Mouse (Mus musculus) forebrain, embryonic 14.5 days (tissue): Measurements from ENCODE around the gene Ctsd. TPM values are rescaled to one million over a fixed set of nuclear protein-coding genes. Genes with fewer than 3 reads are reported as not detected.

Experiments used
- ATAC-seq: fragments of 200-750 bp; cut with Nextera tagmentation; 2 replicates; pipeline ENCODE4 v1.8.0; 2017; ENCODE audit warnings: mild to moderate bottlenecking, moderate library complexity
- DNase-seq: peaks from one replicate; pipeline ENCODE4 v3.0.0-alpha.2; 2015; ENCODE audit warnings: low spot score
- H3K27ac ChIP-seq: fragments of 300-500 bp; sonication (generic); 2 replicates; pipeline ENCODE4 v1.5.1; 2014; ENCODE audit warnings: low read depth, mild to moderate bottlenecking, control low read depth, low read length, moderate library complexity
- H3K27me3 ChIP-seq: fragments of 300-500 bp; sonication (generic); replicated peaks from 2 replicates; pipeline ENCODE4 v1.6.1; 2014; ENCODE audit warnings: low read length, control low read depth, mixed read lengths; ENCODE audit not compliant: control insufficient read depth, insufficient read depth
- H3K36me3 ChIP-seq: fragments of 300-500 bp; sonication (generic); 2 replicates; pipeline ENCODE4 v1.6.1; 2014; ENCODE audit warnings: low read length, control low read depth; ENCODE audit not compliant: control insufficient read depth, insufficient read depth
- H3K4me1 ChIP-seq: fragments of 300-500 bp; sonication (generic); 2 replicates; pipeline ENCODE4 v1.6.1; 2014; ENCODE audit warnings: antibody characterized with exemption, low read length, control low read depth; ENCODE audit not compliant: control insufficient read depth, insufficient read depth
- H3K4me2 ChIP-seq: fragments of 300-500 bp; sonication (generic); 2 replicates; pipeline ENCODE4 v1.6.1; 2014; ENCODE audit warnings: mild to moderate bottlenecking, control low read depth, low read length
- H3K4me3 ChIP-seq: fragments of 300-500 bp; sonication (generic); 2 replicates; pipeline ENCODE4 v1.5.1; 2014; ENCODE audit warnings: low read depth, low read length, control low read depth
- H3K9ac ChIP-seq: fragments of 300-500 bp; sonication (generic); 2 replicates; pipeline ENCODE4 v1.6.1; 2014; ENCODE audit warnings: mild to moderate bottlenecking, low read length, control low read depth, moderate library complexity
- H3K9me3 ChIP-seq: fragments of 300-500 bp; sonication (generic); replicated peaks from 2 replicates; pipeline ENCODE4 v1.6.1; 2016; ENCODE audit warnings: low read length, control low read depth, mixed read lengths; ENCODE audit not compliant: control insufficient read depth
- WGBS: fragments of 180-500 bp; shearing (Covaris S2); extraction: QIAGEN DNeasy Blood & Tissue Kit; methylation state at CpG from one replicate; pipeline ENCODE4 v1.1.7; 2014; 5-methylcytosine and 5-hydroxymethylcytosine counted together
- polyA plus RNA-seq: library from polyadenylated mRNA; unstranded; fragments of >200 nt; fragmentation: Nextera tagmentation; extraction: Ambion mirVana; gene quantifications from 2 replicates; pipeline ENCODE4 v1.2.1, GENCODE M21; 2014

Gene Ctsd
- polyA plus RNA-seq, 1 experiment from 2014 or later = 261 TPM

DNA sequence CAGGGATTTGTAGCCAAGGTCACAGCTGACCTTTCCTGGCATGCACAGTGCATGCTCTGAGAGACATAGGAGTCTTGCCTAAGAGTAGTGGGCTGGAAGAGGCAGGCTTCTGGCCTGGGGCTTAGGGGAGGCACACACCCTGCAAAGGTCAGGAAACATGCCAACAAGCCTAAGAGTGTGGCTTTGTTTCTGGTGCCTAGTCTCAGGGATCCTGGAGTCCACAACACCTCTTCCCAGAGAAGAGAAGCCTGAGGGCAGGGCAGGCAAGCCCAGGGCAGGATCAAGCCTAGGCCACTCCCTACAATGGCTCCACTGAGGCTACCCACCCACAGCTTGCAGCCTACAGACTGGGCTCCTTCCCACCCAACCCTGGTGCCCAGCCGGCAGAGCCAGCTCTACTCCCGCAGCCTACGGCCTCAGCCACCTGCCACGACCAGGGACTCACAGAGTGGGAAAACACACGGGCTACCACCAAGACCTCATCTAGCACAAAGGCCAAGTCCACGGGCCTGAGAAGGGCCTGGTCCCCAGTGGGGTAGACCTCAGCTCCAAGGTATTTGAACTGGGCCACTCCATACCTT lies 1.1 kb downstream of the Ctsd start:
- Histone ChIP-seq H3K9ac (peak overlapping the region; percentile 90), H3K4me2 (peak overlapping the region; percentile 83), H3K4me3 (peak overlapping the region; percentile 81), H3K4me1 (peaks cover 13% of the 10 kb centered on the region), H3K36me3 (peaks cover 37% of the 10 kb centered on the region), H3K9me3 (no peaks in the 10 kb centered on the region), H3K27me3 (no peaks in the 10 kb centered on the region), H3K27ac (0 out of 2 replicates have a peak overlapping the region, but pooled peaks have one; percentile 15)
- 63% methylated on average over 6 of the region's 6 CpGs for WGBS
- no peak for ATAC-seq
- no peak for DNase-seq

DNA sequence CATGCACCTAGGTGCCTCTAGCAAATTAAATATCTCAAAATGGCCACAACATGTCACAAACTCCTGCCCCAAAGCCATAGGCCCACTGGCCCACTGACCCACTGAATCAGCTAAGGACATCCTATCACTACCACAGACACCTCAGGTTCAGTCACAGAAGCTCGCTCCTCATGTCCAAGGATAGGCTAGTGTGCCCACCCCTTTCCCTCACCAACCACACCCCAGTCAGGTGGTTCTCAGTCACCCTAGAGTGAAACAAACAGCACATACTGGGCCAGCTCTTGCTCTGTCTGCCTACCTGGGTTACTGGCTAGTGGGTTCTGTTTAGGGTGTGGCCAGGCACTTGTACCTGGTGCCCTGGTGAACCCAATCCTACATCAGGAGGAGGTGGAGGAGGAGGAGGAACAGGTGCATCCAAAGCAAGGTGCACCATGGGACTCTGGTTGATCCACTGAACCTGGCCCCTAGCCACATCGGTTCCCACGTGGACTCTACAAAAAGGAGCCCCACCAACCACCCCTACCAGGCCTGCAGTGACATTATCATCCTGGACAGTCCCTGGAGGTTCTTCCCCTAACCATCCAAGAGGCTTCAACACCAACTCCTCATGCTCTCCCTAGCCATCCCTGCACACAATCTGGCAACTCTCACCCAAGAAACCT lies 2.0 kb downstream of the Ctsd start:
- Histone ChIP-seq H3K9me3 (no peaks in the 10 kb centered on the region), H3K4me3 (no peak overlapping the region), H3K4me2 (peak overlapping the region; percentile 83), H3K27me3 (no peaks in the 10 kb centered on the region), H3K27ac (no peak overlapping the region), H3K36me3 (peaks cover 45% of the 10 kb centered on the region), H3K9ac (peak overlapping the region; percentile 90; the same call in 1 of the 2 replicates), H3K4me1 (peaks cover 13% of the 10 kb centered on the region)
- DNase-seq (no peak), ATAC-seq (no peak)
- WGBS = 92% methylated on average over 3 of the region's 3 CpGs

DNA sequence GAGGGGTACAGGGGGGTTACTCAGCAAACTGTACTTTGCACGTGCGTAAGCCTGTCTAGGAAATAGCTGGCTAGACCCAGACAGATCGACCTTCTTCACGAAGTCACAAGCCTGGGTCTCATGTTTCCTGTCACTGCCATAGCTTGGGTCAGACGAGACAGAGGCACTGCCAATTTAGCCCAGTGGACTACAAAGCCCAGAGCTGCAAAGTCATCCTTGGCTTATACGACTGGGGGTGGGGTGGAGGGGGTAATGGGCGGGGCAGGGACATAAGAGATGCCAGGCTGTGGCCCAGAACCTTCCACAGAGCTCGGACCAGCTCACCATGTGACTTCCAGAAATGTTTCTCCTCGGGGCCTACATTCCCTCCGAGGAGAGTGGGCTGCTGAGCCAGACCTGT lies 3.5 kb downstream of the Ctsd start:
- no peaks in the 10 kb centered on the region for H3K27me3 ChIP-seq
- H3K27ac ChIP-seq = no peak overlapping the region
- peaks cover 13% of the 10 kb centered on the region for H3K4me1 ChIP-seq
- no peak overlapping the region for H3K9ac ChIP-seq
- WGBS = 87% methylated on average over 10 of the region's 10 CpGs
- H3K4me2 ChIP-seq = no peak overlapping the region
- H3K4me3 ChIP-seq = no peak overlapping the region
- no peaks in the 10 kb centered on the region for H3K9me3 ChIP-seq
- no peak for ATAC-seq
- H3K36me3 ChIP-seq = peaks cover 61% of the 10 kb centered on the region
- no peak for DNase-seq

- Histone ChIP-seq H3K9me3 (no peaks in the 10 kb centered on the region), H3K4me2 (no peak within 1 kb of the TSS), H3K27ac (no peak within 1 kb of the TSS), H3K4me3 (no peak within 1 kb of the TSS), H3K36me3 (peaks cover 78% of the 10 kb centered on the region), H3K27me3 (no peaks in the 10 kb centered on the region), H3K4me1 (peaks cover 10% of the 10 kb centered on the region), H3K9ac (no peak within 1 kb of the TSS)
- DNase-seq (no peak), ATAC-seq (no peak)
- WGBS = 96% methylated on average over 5 of the region's 5 CpGs
Measured at GRCm38 (mm10) chr7:142382567-142382966, 5.3 kb downstream of the Ctsd start, which contains the start of gene Gm49369. Gene Gm49369, minus strand, starts transcription at chr7:142382667.

DNA sequence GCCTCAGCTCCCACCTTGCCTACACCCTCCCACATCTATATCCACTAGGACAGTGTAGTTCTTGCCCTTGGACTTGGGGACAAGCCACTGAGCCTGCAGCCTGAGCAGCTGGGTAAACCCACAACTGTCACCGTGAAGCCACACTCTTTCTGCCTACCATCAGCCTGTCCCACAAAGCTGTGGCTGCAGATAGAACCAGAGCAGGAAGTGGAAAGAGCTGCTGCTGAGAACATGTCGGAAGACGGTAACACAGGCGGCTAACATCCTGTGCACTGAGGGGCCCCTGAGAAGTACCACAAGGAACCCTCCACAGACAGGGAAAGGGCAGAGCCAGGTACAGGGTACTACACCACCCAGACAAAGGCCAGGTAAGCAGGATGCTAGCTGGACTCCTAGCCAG lies 6.7 kb downstream of the Ctsd start:
- H3K4me3 ChIP-seq = no peak overlapping the region
- no peak for DNase-seq
- H3K4me1 ChIP-seq = peaks cover under 1% of the 10 kb centered on the region; the same call in 1 of the 2 replicates

DNA sequence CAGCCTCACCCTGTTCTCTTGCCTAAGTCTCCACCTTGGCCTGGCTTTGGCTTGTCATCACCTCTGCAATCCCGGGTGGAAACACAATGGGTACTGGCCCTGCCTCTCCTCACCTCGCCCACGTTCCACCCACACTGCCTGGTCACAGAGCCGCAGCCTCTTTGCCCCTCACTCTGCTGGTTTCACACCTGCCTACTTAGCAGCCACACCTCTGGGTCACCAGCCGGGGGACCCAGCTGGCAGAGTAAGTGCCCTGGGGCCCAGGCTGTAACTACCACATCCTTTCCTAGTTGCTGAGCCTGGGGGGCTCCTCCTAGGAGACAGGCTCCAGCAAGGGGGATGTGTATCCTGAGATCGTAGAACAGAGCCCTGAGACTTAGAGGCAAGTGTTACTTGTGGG lies 8.7 kb downstream of the Ctsd start:
- Histone ChIP-seq H3K4me3 (no peak overlapping the region), H3K27ac (no peak overlapping the region), H3K9me3 (no peaks in the 10 kb centered on the region), H3K4me1 (no peaks in the 10 kb centered on the region), H3K4me2 (no peak overlapping the region), H3K9ac (no peak overlapping the region), H3K36me3 (peaks cover 84% of the 10 kb centered on the region), H3K27me3 (no peaks in the 10 kb centered on the region)
- no peak for ATAC-seq
- WGBS = 91% methylated on average over 6 of the region's 6 CpGs
- DNase-seq = no peak

More for the DNA sequence above, 6.7 kb downstream of the Ctsd start:
- H3K27ac ChIP-seq = no peak overlapping the region
- no peaks in the 10 kb centered on the region for H3K9me3 ChIP-seq
- no peaks in the 10 kb centered on the region for H3K27me3 ChIP-seq
- no peak for ATAC-seq
- H3K9ac ChIP-seq = no peak overlapping the region
- peaks cover 89% of the 10 kb centered on the region for H3K36me3 ChIP-seq
- 96% methylated on average over 4 of the region's 4 CpGs for WGBS
- H3K4me2 ChIP-seq = no peak overlapping the region

GRCm38 (mm10) chr7:142377233-142377925 lies 10.5 kb downstream of the Ctsd start:
- Histone ChIP-seq H3K4me2 (no peak overlapping the region), H3K27me3 (peaks cover 8% of the 10 kb centered on the region; the same call in 1 of the 2 replicates), H3K9me3 (no peaks in the 10 kb centered on the region), H3K9ac (no peak overlapping the region), H3K36me3 (peaks cover 66% of the 10 kb centered on the region), H3K27ac (no peak overlapping the region), H3K4me3 (no peak overlapping the region), H3K4me1 (no peaks in the 10 kb centered on the region)
- ATAC-seq (no peak), DNase-seq (no peak)
- 91% methylated on average over 14 of the region's 14 CpGs for WGBS

- 92% methylated on average over 4 of the region's 4 CpGs for WGBS
- H3K36me3 ChIP-seq = peaks cover 53% of the 10 kb centered on the region
- no peak overlapping the region for H3K27ac ChIP-seq
- H3K4me1 ChIP-seq = no peaks in the 10 kb centered on the region
- H3K27me3 ChIP-seq = peaks cover 21% of the 10 kb centered on the region
- H3K4me2 ChIP-seq = no peak overlapping the region
- H3K4me3 ChIP-seq = no peak overlapping the region
- ATAC-seq (no peak), DNase-seq (no peak)
- H3K9me3 ChIP-seq = no peaks in the 10 kb centered on the region
- H3K9ac ChIP-seq = no peak overlapping the region
Measured at GRCm38 (mm10) chr7:142376096-142376495, 11.7 kb downstream of the Ctsd start.
